Mouse (Mus musculus): ENCODE measurements around the gene Fignl1.

DNA sequence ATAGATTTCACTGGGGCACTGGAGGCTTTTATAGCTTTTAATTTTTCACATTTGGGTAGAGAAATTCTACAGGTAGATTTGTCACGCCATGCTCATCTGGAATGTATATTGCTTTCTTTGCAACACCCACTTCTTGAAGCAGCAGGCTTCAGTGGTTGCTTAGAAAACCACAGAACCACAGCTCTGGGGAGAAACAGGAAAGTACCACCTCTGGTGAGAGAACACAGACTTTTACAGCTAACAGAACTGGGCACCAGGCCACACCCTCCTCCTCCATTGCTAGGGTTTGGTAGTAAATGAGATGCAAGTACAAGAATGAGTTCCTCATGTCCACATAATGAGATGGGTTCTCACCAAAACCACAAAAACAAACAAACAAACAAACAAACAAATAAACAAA is 42.7 kb downstream of the Fignl1 start:
- TF ChIP-seq POLR2A (IDR thresholded peaks at IDR 0.05; ENCODE audit: insufficient read depth, low read depth, low read length) (no peak), EP300 (IDR thresholded peaks at IDR 0.05; ENCODE audit: insufficient read depth, low read depth, low read length) (no peak), CTCF (IDR thresholded peaks at IDR 0.05) (no peak)
